Mouse (Mus musculus): ENCODE measurements around the gene Larp6. TPM values are rescaled to one million over a fixed set of nuclear protein-coding genes. Genes with fewer than 3 reads are reported as not detected.

Larp6 gene
- total RNA-seq, 2 experiments from 2014 or later, result 37.3 to 43.1 TPM

GRCm38 (mm10) chr9:60757817-60758216 lies 45.0 kb downstream of the Larp6 start:
- DNase-seq (ENCODE audit: low spot score in 2 of 2), result no peak

DNA sequence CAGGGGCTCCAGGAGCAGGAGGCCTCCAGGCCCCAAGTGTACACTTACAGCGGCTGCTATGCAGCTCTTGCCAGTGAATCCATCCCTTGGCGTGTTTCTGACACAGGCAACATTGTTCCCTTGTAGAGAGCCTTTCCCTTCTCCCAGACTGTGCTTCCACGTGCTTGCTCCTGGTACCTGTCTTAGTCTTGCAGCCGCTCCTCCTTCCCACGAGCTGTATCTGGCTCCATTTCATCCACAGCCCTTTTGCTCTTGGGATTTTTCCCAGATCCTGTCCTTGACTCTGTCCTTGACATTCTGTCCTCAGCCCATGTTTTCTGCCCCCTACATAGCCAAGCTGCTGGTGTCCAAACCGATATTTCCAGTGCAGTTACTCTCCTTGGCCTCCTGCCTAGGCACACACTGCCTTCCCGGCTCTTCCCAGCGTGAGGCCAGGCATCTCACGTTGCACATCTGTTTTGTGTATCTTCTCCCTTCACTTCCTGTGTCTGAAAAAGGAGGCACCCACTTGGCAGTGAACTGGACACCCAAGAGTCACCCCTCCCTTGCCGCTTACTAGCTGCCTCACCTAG lies 46.7 kb downstream of the Larp6 start:
- no peak for DNase-seq (ENCODE audit: low spot score in 2 of 2)

DNA sequence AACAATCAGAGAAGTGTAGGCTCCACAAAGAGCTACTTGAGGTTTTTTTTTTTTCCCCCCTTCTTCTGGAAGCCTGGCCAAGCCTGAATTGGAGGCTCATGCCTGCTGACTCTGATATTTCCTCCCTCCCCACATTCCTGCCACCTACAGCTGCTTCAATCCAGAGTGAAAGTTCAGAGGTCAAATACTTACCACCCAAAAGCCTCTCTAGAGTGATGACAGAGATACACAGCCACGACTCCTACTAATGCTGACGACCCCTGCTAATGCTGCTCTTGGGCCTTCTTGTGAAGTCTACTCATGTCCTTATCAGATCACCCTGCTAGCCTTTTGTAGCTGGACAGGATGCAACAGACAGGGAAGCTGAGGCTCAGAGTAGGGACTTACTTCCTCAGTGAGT lies 52.4 kb downstream of the Larp6 start:
- DNase-seq (ENCODE audit: low spot score in 2 of 2), result no peak

GRCm38 (mm10) chr9:60768393-60768792 lies 55.6 kb downstream of the Larp6 start:
- DNase-seq (ENCODE audit: low spot score in 2 of 2), result no peak

- DNase-seq (ENCODE audit: low spot score in 2 of 2), result no peak
These were observed 56.9 kb downstream of the Larp6 start for GRCm38 (mm10) chr9:60769711-60770111.

- DNase-seq (ENCODE audit: low spot score in 2 of 2), result no peak
These were observed 60.9 kb downstream of the Larp6 start for GRCm38 (mm10) chr9:60773713-60774112.

- DNase-seq (ENCODE audit: low spot score in 2 of 2), result no peak
These were observed 64.1 kb downstream of the Larp6 start for GRCm38 (mm10) chr9:60776899-60777298.

- no peak for DNase-seq (ENCODE audit: low spot score in 2 of 2)
These were observed 69.4 kb downstream of the Larp6 start for GRCm38 (mm10) chr9:60782057-60782789.

DNA sequence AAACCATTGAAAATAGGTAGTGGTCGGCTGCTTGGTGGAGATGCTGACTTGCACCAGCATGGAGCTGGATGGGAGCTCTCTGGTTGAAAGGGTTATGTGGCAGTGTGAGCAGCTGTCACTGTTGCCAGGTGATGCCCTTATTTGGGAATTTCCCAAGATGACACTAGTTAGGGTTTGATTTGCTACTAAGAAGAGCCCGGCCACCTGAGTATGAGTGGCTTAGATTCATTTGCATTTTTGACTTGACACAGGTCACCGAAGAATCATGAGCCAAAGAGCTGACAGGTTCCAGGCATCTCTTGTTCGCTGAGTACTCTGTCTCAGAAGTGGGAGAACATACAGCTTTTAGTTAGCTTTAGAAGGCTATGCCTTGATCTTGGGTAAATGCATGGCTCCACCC lies 72.3 kb downstream of the Larp6 start:
- DNase-seq (ENCODE audit: low spot score in 2 of 2), result no peak

DNA sequence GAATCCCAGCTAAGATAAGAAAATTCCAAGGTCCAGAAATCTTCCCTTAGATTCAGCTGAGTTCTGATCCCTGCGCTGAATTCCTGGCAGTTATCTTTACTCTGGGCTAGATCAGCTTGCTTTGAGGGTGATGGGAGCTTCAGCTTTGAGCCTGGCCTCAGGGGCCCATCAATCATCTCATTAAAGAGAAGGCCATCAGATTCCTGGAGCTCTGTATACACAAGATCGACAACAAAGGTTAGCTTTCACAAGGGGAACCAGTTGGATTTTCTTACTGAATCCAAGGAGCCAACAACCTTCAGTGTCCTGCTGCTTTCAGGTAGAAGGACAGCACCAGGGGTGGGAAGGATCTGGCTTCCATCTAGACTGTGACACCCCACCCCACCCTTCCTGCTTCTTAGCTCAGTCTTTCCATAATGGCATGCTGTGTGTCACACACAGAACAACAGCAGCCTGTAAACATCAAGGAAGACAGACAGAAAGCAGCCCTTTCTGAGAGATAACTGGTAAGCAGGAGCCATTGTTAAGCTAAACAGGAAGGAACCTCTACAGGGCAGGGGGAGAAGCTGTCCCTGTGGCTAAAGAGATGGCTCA lies 74.8 kb downstream of the Larp6 start:
- DNase-seq (ENCODE audit: low spot score in 2 of 2), result no peak

Other genes starting within 250 kb of the Larp6 start
- 10 to 100 TPM; 18.9 to 22.2 TPM for gene Thsd4, start 190.9 kb upstream of the Larp6 start, total RNA-seq (2021)
- gene Lrrc49, start 24.8 kb upstream of the Larp6 start, total RNA-seq (2021), result 10 to 100 TPM; 59.4 to 61.0 TPM
- 1 to 10 TPM; 5.5 to 6.3 TPM for gene Uaca, start 81.6 kb downstream of the Larp6 start, total RNA-seq (2021)